Mouse (Mus musculus) kidney, embryonic 14.5 days (tissue): ENCODE data around the gene Txndc5. TPM values are rescaled to one million over a fixed set of nuclear protein-coding genes. Genes with fewer than 3 reads are reported as not detected.
A peak's percentile ranks its signal among the peaks of the same experiment; 100 is the strongest.

Experiments
- ATAC-seq: fragments of 200-750 bp; cut with Nextera tagmentation; 2 replicates; pipeline ENCODE4 v1.8.0; 2017; ENCODE audit warnings: moderate number of reproducible peaks, mild to moderate bottlenecking, moderate TSS enrichment, moderate library complexity; ENCODE audit not compliant: low FRiP score, low TSS enrichment
- H3K27ac ChIP-seq: fragments of 300-500 bp; sonication (generic); 2 replicates; pipeline ENCODE4 v1.5.1; 2014; ENCODE audit warnings: low read depth, mild to moderate bottlenecking, low read length, moderate library complexity, mixed read lengths
- H3K27me3 ChIP-seq: fragments of 300-500 bp; sonication (generic); 2 replicates; pipeline ENCODE4 v1.6.1; 2014; ENCODE audit warnings: mild to moderate bottlenecking, low read length; ENCODE audit not compliant: control insufficient read depth, insufficient read depth
- H3K36me3 ChIP-seq: fragments of 300-500 bp; sonication (generic); 2 replicates; pipeline ENCODE4 v1.6.1; 2014; ENCODE audit warnings: low read length, mixed read lengths; ENCODE audit not compliant: control insufficient read depth, insufficient read depth
- H3K4me1 ChIP-seq: fragments of 300-500 bp; sonication (generic); 2 replicates; pipeline ENCODE4 v1.6.1; 2014; ENCODE audit warnings: low read length, mixed read lengths; ENCODE audit not compliant: control insufficient read depth, insufficient read depth
- H3K4me2 ChIP-seq: fragments of 300-500 bp; sonication (generic); replicated peaks from 2 replicates; pipeline ENCODE4 v1.6.1; 2014; ENCODE audit warnings: low read depth, mild to moderate bottlenecking, low read length
- H3K4me3 ChIP-seq: fragments of 300-500 bp; sonication (generic); 2 replicates; pipeline ENCODE4 v1.5.1; 2014; ENCODE audit warnings: mild to moderate bottlenecking, low read length
- H3K9ac ChIP-seq: fragments of 300-500 bp; sonication (generic); 2 replicates; pipeline ENCODE4 v1.6.1; 2014; ENCODE audit warnings: low read depth, mild to moderate bottlenecking, low read length, moderate library complexity
- H3K9me3 ChIP-seq: fragments of 300-500 bp; sonication (generic); 2 replicates; pipeline ENCODE4 v1.6.1; 2016; ENCODE audit warnings: low read length; ENCODE audit not compliant: control insufficient read depth
- WGBS: fragments of 180-500 bp; shearing (Covaris S2); extraction: QIAGEN DNeasy Blood & Tissue Kit; methylation state at CpG from one replicate; pipeline ENCODE4 v1.1.7; 2014; 5-methylcytosine and 5-hydroxymethylcytosine counted together
- polyA plus RNA-seq: library from polyadenylated mRNA; unstranded; fragments of >200 nt; fragmentation: Nextera tagmentation; extraction: Ambion mirVana; gene quantifications from 2 replicates; pipeline ENCODE4 v1.2.1, GENCODE M21; 2014

Txndc5 gene
- 161 and 263 TPM in 2 replicates for polyA plus RNA-seq

- no peak for ATAC-seq
- Histone ChIP-seq H3K27ac (peak within 1 kb of the TSS; percentile 91), H3K4me1 (peaks cover 11% of the 10 kb centered on the region), H3K36me3 (no peaks in the 10 kb centered on the region), H3K4me2 (peak within 1 kb of the TSS; percentile 75), H3K27me3 (no peaks in the 10 kb centered on the region), H3K4me3 (peak within 1 kb of the TSS; percentile 81), H3K9ac (peak within 1 kb of the TSS; percentile 90), H3K9me3 (no peaks in the 10 kb centered on the region)
- WGBS, result 56% methylated on average over 9 of the region's 9 CpGs
These were observed at the start of gene Txndc5 for GRCm38 (mm10) chr13:38528687-38529294. Gene Txndc5, minus strand, starts transcription at chr13:38528824.

GRCm38 (mm10) chr13:38574668-38575067, 46.0 kb upstream of the Txndc5 start:
- Histone ChIP-seq H3K9me3 (peaks cover 7% of the 10 kb centered on the region; the same call in 1 of the 2 replicates), H3K36me3 (no peaks in the 10 kb centered on the region), H3K9ac (no peak overlapping the region), H3K4me3 (no peak overlapping the region), H3K4me1 (no peaks in the 10 kb centered on the region), H3K4me2 (no peak overlapping the region), H3K27ac (no peak overlapping the region), H3K27me3 (no peaks in the 10 kb centered on the region)
- no peak for ATAC-seq
- WGBS, result 84% methylated on average over 3 of the region's 3 CpGs

GRCm38 (mm10) chr13:38573281-38573680, 44.7 kb upstream of the Txndc5 start:
- Histone ChIP-seq H3K4me1 (no peaks in the 10 kb centered on the region), H3K27me3 (no peaks in the 10 kb centered on the region), H3K4me2 (no peak overlapping the region), H3K36me3 (no peaks in the 10 kb centered on the region), H3K9me3 (no peaks in the 10 kb centered on the region), H3K9ac (no peak overlapping the region), H3K4me3 (no peak overlapping the region), H3K27ac (no peak overlapping the region)
- 92% methylated on average over 1 of the region's 1 CpGs for WGBS
- no peak for ATAC-seq

- Histone ChIP-seq H3K4me1 (no peaks in the 10 kb centered on the region), H3K27ac (no peak overlapping the region), H3K9ac (no peak overlapping the region), H3K9me3 (no peaks in the 10 kb centered on the region), H3K36me3 (no peaks in the 10 kb centered on the region), H3K4me3 (no peak overlapping the region), H3K4me2 (no peak overlapping the region), H3K27me3 (no peaks in the 10 kb centered on the region)
- no peak for ATAC-seq
- 82% methylated on average over 4 of the region's 4 CpGs for WGBS
These were observed 36.6 kb upstream of the Txndc5 start for GRCm38 (mm10) chr13:38565245-38565644.

GRCm38 (mm10) chr13:38554611-38555010, 26.0 kb upstream of the Txndc5 start:
- ATAC-seq, result no peak
- H3K36me3 ChIP-seq, result no peaks in the 10 kb centered on the region
- no peak overlapping the region for H3K4me2 ChIP-seq
- WGBS, result 65% methylated on average over 11 of the region's 11 CpGs
- no peak overlapping the region for H3K27ac ChIP-seq
- H3K9ac ChIP-seq, result no peak overlapping the region
- H3K4me1 ChIP-seq, result no peaks in the 10 kb centered on the region
- no peaks in the 10 kb centered on the region for H3K27me3 ChIP-seq
- H3K9me3 ChIP-seq, result no peaks in the 10 kb centered on the region
- H3K4me3 ChIP-seq, result no peak overlapping the region

GRCm38 (mm10) chr13:38554210-38554609, 25.6 kb upstream of the Txndc5 start:
- ATAC-seq, result no peak; the same call in 1 of the 2 replicates
- Histone ChIP-seq H3K27me3 (no peaks in the 10 kb centered on the region), H3K9me3 (no peaks in the 10 kb centered on the region), H3K4me3 (no peak overlapping the region), H3K4me1 (no peaks in the 10 kb centered on the region), H3K27ac (no peak overlapping the region), H3K36me3 (no peaks in the 10 kb centered on the region), H3K4me2 (no peak overlapping the region), H3K9ac (no peak overlapping the region)
- WGBS, result 63% methylated on average over 3 of the region's 3 CpGs

GRCm38 (mm10) chr13:38548681-38549080, 20.1 kb upstream of the Txndc5 start:
- Histone ChIP-seq H3K9ac (no peak overlapping the region), H3K4me3 (no peak overlapping the region), H3K4me1 (no peaks in the 10 kb centered on the region), H3K9me3 (no peaks in the 10 kb centered on the region), H3K27ac (no peak overlapping the region), H3K36me3 (no peaks in the 10 kb centered on the region), H3K27me3 (no peaks in the 10 kb centered on the region), H3K4me2 (no peak overlapping the region)
- no peak for ATAC-seq
- WGBS, result 80% methylated on average over 5 of the region's 5 CpGs

- ATAC-seq, result no peak
- no peak overlapping the region for H3K9ac ChIP-seq
- WGBS, result 86% methylated on average over 5 of the region's 5 CpGs
- H3K9me3 ChIP-seq, result no peaks in the 10 kb centered on the region
- H3K4me1 ChIP-seq, result no peaks in the 10 kb centered on the region
- H3K36me3 ChIP-seq, result no peaks in the 10 kb centered on the region
- no peak overlapping the region for H3K27ac ChIP-seq
- H3K4me3 ChIP-seq, result no peak overlapping the region
- H3K4me2 ChIP-seq, result no peak overlapping the region
- H3K27me3 ChIP-seq, result no peaks in the 10 kb centered on the region
These were observed 19.1 kb upstream of the Txndc5 start for GRCm38 (mm10) chr13:38547717-38548116.

- 76% methylated on average over 4 of the region's 4 CpGs for whole genome bisulfite sequencing
- ATAC-seq, result no peak
- H3K4me1 ChIP-seq, result no peaks in the 10 kb centered on the region
- no peak overlapping the region for H3K9ac ChIP-seq
- H3K4me2 ChIP-seq, result no peak overlapping the region
- H3K4me3 ChIP-seq, result no peak overlapping the region
- H3K9me3 ChIP-seq, result no peaks in the 10 kb centered on the region
- H3K27ac ChIP-seq, result no peak overlapping the region
- no peaks in the 10 kb centered on the region for H3K27me3 ChIP-seq
- H3K36me3 ChIP-seq, result no peaks in the 10 kb centered on the region
These were observed 18.1 kb upstream of the Txndc5 start for GRCm38 (mm10) chr13:38546754-38547153.
